20 mouse cellular contexts compared by ENCODE assay signal in the genomic region with DNA sequence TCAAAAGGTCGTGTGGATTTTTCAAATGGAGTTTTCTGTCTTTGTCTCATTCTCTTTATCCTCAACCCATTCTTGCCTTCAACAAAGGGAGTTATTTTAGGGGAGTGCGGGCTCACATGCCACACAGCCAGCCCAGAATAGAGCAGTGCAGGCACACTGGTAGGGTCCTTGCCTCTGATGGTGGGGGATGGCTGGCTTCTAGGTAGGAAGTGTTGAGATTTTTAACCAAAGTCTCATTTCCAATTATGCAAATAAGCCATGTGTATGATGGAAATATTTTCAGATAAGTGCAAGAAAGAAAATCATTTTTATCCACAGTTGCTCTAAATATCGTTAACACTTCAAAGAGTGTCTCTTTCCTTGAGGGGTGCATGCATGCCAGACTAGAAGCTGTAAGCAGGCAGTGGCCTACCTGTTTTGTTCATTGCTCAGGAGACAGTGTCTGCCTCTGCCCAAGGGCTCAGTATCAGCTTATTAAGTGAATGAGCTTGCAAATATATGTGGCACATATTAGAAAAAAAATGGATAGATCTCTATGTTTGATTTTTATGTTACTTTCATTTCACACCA.
DNase-seq lines count a peak whose midpoint lies in the region; ATAC-seq lines count a peak whose summit lies in the region.
"Had no signal": no experiment of that assay in that cellular context is flagged by ENCODE, and none has a peak within 500 bp of the region (broad histone marks: within the 10 kb centered on the region; RNA-seq: fewer than 3 reads in every experiment).

No protein-coding gene starts in this region.

- intact Hi-C loops in left cerebral cortex, postnatal 14 days (cut with DNase I): loop anchor here (5.0 kb wide), 1 partner anchor 42 kb away; no protein-coding TSS in a partner anchor
- intact Hi-C loops in left cerebral cortex, postnatal 4 days (cut with DNase I): no loop called here

- DNase-seq in frontal cortex, postnatal 25 days (ENCODE audit: low spot score in 2 of 2): no peak
- DNase-seq in left cerebral cortex, postnatal 14 days (ENCODE audit: low spot score in 2 of 2): peak; percentile 37 to 52
- no peak for DNase-seq in left cerebral cortex, postnatal 4 days
- peak; percentile 1 for DNase-seq in right cerebral cortex, postnatal 14 days
- DNase-seq in right cerebral cortex, postnatal 25 days: no peak
- peak; percentile 71 for DNase-seq in telencephalon, adult 2 months (ENCODE audit: low read depth, low spot score)
- DNase-seq in kidney, postnatal 36 days: no peak
- DNase-seq: adrenal gland, postnatal 25 days; B cell, adult 2 months; gastrocnemius, adult 2 months; heart, adult 2 months; heart, postnatal 36 days; kidney, adult 2 months; kidney, postnatal 4 days; liver, postnatal 0 days; lung, postnatal 4 days; retina, postnatal 1 day; thymus, postnatal 4 days had no signal

- peak; percentile 64 for ATAC-seq in frontal cortex, adult (ENCODE audit: low TSS enrichment)
- ATAC-seq: intestine, embryonic 15.5 days; liver, postnatal 0 days had no signal

Comparison
In these comparisons a context has a peak if more than half of its experiments do, and no peak if none do; other contexts are left out.
1. DNase-seq: peak in left cerebral cortex, postnatal 14 days (2 of 2), right cerebral cortex, postnatal 14 days (single experiment) and telencephalon, adult 2 months (single experiment); none in frontal cortex, postnatal 25 days (0 of 2), left cerebral cortex, postnatal 4 days (single experiment), right cerebral cortex, postnatal 25 days (single experiment) and kidney, postnatal 36 days (0 of 2).